Mouse (Mus musculus): ENCODE measurements around the gene Ykt6.
"Not testable (repeated sequence)": the region's sequence is repeated elsewhere in the genome, so short reads cannot be mapped to it uniquely, and the experiment has no call there.

Ykt6 gene

GRCm38 (mm10) chr11:5955546-5956276, at the start of gene Ykt6:
Gene Ykt6 (plus strand): TSS chr11:5955693.
- DNase-seq (ENCODE audit: low spot score in 2 of 2), result peak; percentile 84 to 88

GRCm38 (mm10) chr11:5905778-5906518, 49.5 kb upstream of the Ykt6 start:
- DNase-seq (ENCODE audit: low spot score in 2 of 2), result no peak

- no peak for DNase-seq (ENCODE audit: low spot score in 2 of 2)
Observed at GRCm38 (mm10) chr11:5907096-5907495, 48.4 kb upstream of the Ykt6 start.

GRCm38 (mm10) chr11:5908642-5909041, 46.9 kb upstream of the Ykt6 start:
- no peak for DNase-seq (ENCODE audit: low spot score in 2 of 2)

- peak in 1 of 2 experiments; percentile 32 for DNase-seq (ENCODE audit: low spot score in 2 of 2)
Observed at GRCm38 (mm10) chr11:5912635-5913034, 42.9 kb upstream of the Ykt6 start.

- DNase-seq (ENCODE audit: low spot score in 2 of 2), result no peak
Observed at GRCm38 (mm10) chr11:5913256-5913655, 42.2 kb upstream of the Ykt6 start.

GRCm38 (mm10) chr11:5913936-5914335, 41.6 kb upstream of the Ykt6 start:
- no peak for DNase-seq (ENCODE audit: low spot score in 2 of 2)

- DNase-seq (ENCODE audit: low spot score in 2 of 2), result no peak
Observed at GRCm38 (mm10) chr11:5914940-5915339, 40.6 kb upstream of the Ykt6 start.

GRCm38 (mm10) chr11:5915429-5916177, 39.9 kb upstream of the Ykt6 start:
- no peak for DNase-seq (ENCODE audit: low spot score in 2 of 2)

GRCm38 (mm10) chr11:5916178-5916548, 39.3 kb upstream of the Ykt6 start:
- DNase-seq (ENCODE audit: low spot score in 2 of 2), result no peak

GRCm38 (mm10) chr11:5918111-5918510, 37.4 kb upstream of the Ykt6 start:
- no peak for DNase-seq (ENCODE audit: low spot score in 2 of 2)

- no peak for DNase-seq (ENCODE audit: low spot score in 2 of 2)
Observed at GRCm38 (mm10) chr11:5919606-5920005, 35.9 kb upstream of the Ykt6 start.

GRCm38 (mm10) chr11:5920323-5920960, 35.1 kb upstream of the Ykt6 start:
- DNase-seq (ENCODE audit: low spot score in 2 of 2), result no peak

GRCm38 (mm10) chr11:5924699-5925098, 30.8 kb upstream of the Ykt6 start:
- DNase-seq (ENCODE audit: low spot score in 2 of 2), result no peak

- DNase-seq (ENCODE audit: low spot score in 2 of 2), result no peak
Observed at GRCm38 (mm10) chr11:5926696-5927220, 28.7 kb upstream of the Ykt6 start.

- DNase-seq (ENCODE audit: low spot score in 2 of 2), result no peak
Observed at GRCm38 (mm10) chr11:5930578-5930977, 24.9 kb upstream of the Ykt6 start.

GRCm38 (mm10) chr11:5931947-5932346, 23.5 kb upstream of the Ykt6 start:
- DNase-seq (ENCODE audit: low spot score in 2 of 2), result peak in 1 of 2 experiments; percentile 48

GRCm38 (mm10) chr11:5934531-5934930, 21.0 kb upstream of the Ykt6 start:
- DNase-seq (ENCODE audit: low spot score in 2 of 2), result not testable (repeated sequence)

- no peak for DNase-seq (ENCODE audit: low spot score in 2 of 2)
Observed at GRCm38 (mm10) chr11:5942966-5943365, 12.5 kb upstream of the Ykt6 start.

- DNase-seq (ENCODE audit: low spot score in 2 of 2), result no peak
Observed at GRCm38 (mm10) chr11:5945096-5945495, 10.4 kb upstream of the Ykt6 start.

- no peak for DNase-seq (ENCODE audit: low spot score in 2 of 2)
Observed at GRCm38 (mm10) chr11:5947796-5948195, 7.7 kb upstream of the Ykt6 start.

All from thymus, postnatal 10 days (tissue).